Mouse (Mus musculus): ENCODE measurements around the gene Prr5l. TPM values are rescaled to one million over a fixed set of nuclear protein-coding genes. Genes with fewer than 3 reads are reported as not detected.

Prr5l gene
- total and polyA plus RNA-seq, 3 experiments: 0.05 TPM; not detected in 2

- Histone ChIP-seq H3K4me1 (ENCODE audit: insufficient read depth, low read depth, low read length) (no peaks in the 10 kb centered on the region), H3K9me3 (replicated peaks) (no peaks in the 10 kb centered on the region), H3K27me3 (ENCODE audit: insufficient read depth, low read length) (peaks cover 7% of the 10 kb centered on the region), H3K4me3 (ENCODE audit: low read depth, low read length) (no peak overlapping the region), H3K36me3 (replicated peaks) (no peaks in the 10 kb centered on the region)
- TF ChIP-seq POLR2AphosphoS5 (IDR thresholded peaks at IDR 0.05; ENCODE audit: insufficient replicate concordance, low read depth, low read length): no peak
- no peak for TF ChIP-seq GATA1 (IDR thresholded peaks at IDR 0.05; ENCODE audit: borderline replicate concordance, low read length)
- TF ChIP-seq TAL1 (conservative IDR thresholded peaks at IDR 0.05; ENCODE audit: low read depth, low read length): no peak
- TF ChIP-seq CTCF (IDR thresholded peaks at IDR 0.05; ENCODE audit: low read depth, low read length): no peak
- no peak for TF ChIP-seq GATA2 (IDR thresholded peaks at IDR 0.05; ENCODE audit: borderline replicate concordance, low read depth, low read length)
- DNase-seq (ENCODE audit: low spot score): no peak
- ATAC-seq (ENCODE audit: extremely low read depth, insufficient number of reproducible peaks, low FRiP score, poor library complexity, severe bottlenecking): no peak
Observed at GRCm38 (mm10) chr2:101762405-101762804, 120.4 kb downstream of the Prr5l start.

- ATAC-seq (ENCODE audit: extremely low read depth, insufficient number of reproducible peaks, low FRiP score, poor library complexity, severe bottlenecking): no peak
- no peaks in the 10 kb centered on the region for H3K36me3 ChIP-seq (replicated peaks)
- DNase-seq (ENCODE audit: low spot score): no peak
- H3K4me1 ChIP-seq (ENCODE audit: insufficient read depth, low read depth, low read length): no peaks in the 10 kb centered on the region
- TF ChIP-seq TAL1 (conservative IDR thresholded peaks at IDR 0.05; ENCODE audit: low read depth, low read length): no peak
- peaks cover 7% of the 10 kb centered on the region for H3K27me3 ChIP-seq (ENCODE audit: insufficient read depth, low read length)
- H3K4me3 ChIP-seq (ENCODE audit: low read depth, low read length): no peak overlapping the region
- no peaks in the 10 kb centered on the region for H3K9me3 ChIP-seq (replicated peaks)
Observed at GRCm38 (mm10) chr2:101761898-101762297, 120.9 kb downstream of the Prr5l start.

- TF ChIP-seq TAL1 (conservative IDR thresholded peaks at IDR 0.05; ENCODE audit: low read depth, low read length): no peak
- TF ChIP-seq POLR2AphosphoS5 (IDR thresholded peaks at IDR 0.05; ENCODE audit: insufficient replicate concordance, low read depth, low read length): no peak
- no peak for TF ChIP-seq GATA2 (IDR thresholded peaks at IDR 0.05; ENCODE audit: borderline replicate concordance, low read depth, low read length)
- TF ChIP-seq CTCF (IDR thresholded peaks at IDR 0.05; ENCODE audit: low read depth, low read length): no peak
- no peak for TF ChIP-seq GATA1 (IDR thresholded peaks at IDR 0.05; ENCODE audit: borderline replicate concordance, low read length)
- H3K27me3 ChIP-seq (ENCODE audit: insufficient read depth, low read length): peaks cover 7% of the 10 kb centered on the region
- ATAC-seq (ENCODE audit: extremely low read depth, insufficient number of reproducible peaks, low FRiP score, poor library complexity, severe bottlenecking) (no peak), DNase-seq (ENCODE audit: low spot score) (no peak)
- no peaks in the 10 kb centered on the region for H3K36me3 ChIP-seq (replicated peaks)
- H3K4me3 ChIP-seq (ENCODE audit: low read depth, low read length): no peak overlapping the region
- H3K4me1 ChIP-seq (ENCODE audit: insufficient read depth, low read depth, low read length): no peaks in the 10 kb centered on the region
- H3K9me3 ChIP-seq (replicated peaks): no peaks in the 10 kb centered on the region
Observed at GRCm38 (mm10) chr2:101759523-101760277, 123.1 kb downstream of the Prr5l start.

GRCm38 (mm10) chr2:101757806-101758205 lies 125.0 kb downstream of the Prr5l start:
- no peak overlapping the region for H3K4me3 ChIP-seq (ENCODE audit: low read depth, low read length)
- no peak for DNase-seq (ENCODE audit: low spot score)
- no peaks in the 10 kb centered on the region for H3K36me3 ChIP-seq (replicated peaks)
- peaks cover 4% of the 10 kb centered on the region; the same call in 1 of the 2 replicates for H3K27me3 ChIP-seq (ENCODE audit: insufficient read depth, low read length)
- no peak for TF ChIP-seq GATA2 (IDR thresholded peaks at IDR 0.05; ENCODE audit: borderline replicate concordance, low read depth, low read length)
- no peak for TF ChIP-seq CTCF (IDR thresholded peaks at IDR 0.05; ENCODE audit: low read depth, low read length)
- TF ChIP-seq POLR2AphosphoS5 (IDR thresholded peaks at IDR 0.05; ENCODE audit: insufficient replicate concordance, low read depth, low read length): no peak
- TF ChIP-seq GATA1 (IDR thresholded peaks at IDR 0.05; ENCODE audit: borderline replicate concordance, low read length): no peak
- TF ChIP-seq TAL1 (conservative IDR thresholded peaks at IDR 0.05; ENCODE audit: low read depth, low read length): no peak
- H3K4me1 ChIP-seq (ENCODE audit: insufficient read depth, low read depth, low read length): no peaks in the 10 kb centered on the region
- no peaks in the 10 kb centered on the region for H3K9me3 ChIP-seq (replicated peaks)
- no peak for ATAC-seq (ENCODE audit: extremely low read depth, insufficient number of reproducible peaks, low FRiP score, poor library complexity, severe bottlenecking)

GRCm38 (mm10) chr2:101756069-101756753 lies 126.6 kb downstream of the Prr5l start:
- H3K4me3 ChIP-seq (ENCODE audit: low read depth, low read length): no peak overlapping the region
- H3K4me1 ChIP-seq (ENCODE audit: insufficient read depth, low read depth, low read length): no peaks in the 10 kb centered on the region
- no peak for DNase-seq (ENCODE audit: low spot score)
- H3K9me3 ChIP-seq (replicated peaks): no peaks in the 10 kb centered on the region
- ATAC-seq (ENCODE audit: extremely low read depth, insufficient number of reproducible peaks, low FRiP score, poor library complexity, severe bottlenecking): no peak
- no peak for TF ChIP-seq POLR2AphosphoS5 (IDR thresholded peaks at IDR 0.05; ENCODE audit: insufficient replicate concordance, low read depth, low read length)
- no peak for TF ChIP-seq CTCF (IDR thresholded peaks at IDR 0.05; ENCODE audit: low read depth, low read length)
- TF ChIP-seq TAL1 (conservative IDR thresholded peaks at IDR 0.05; ENCODE audit: low read depth, low read length): no peak
- TF ChIP-seq GATA2 (IDR thresholded peaks at IDR 0.05; ENCODE audit: borderline replicate concordance, low read depth, low read length): no peak
- no peak for TF ChIP-seq GATA1 (IDR thresholded peaks at IDR 0.05; ENCODE audit: borderline replicate concordance, low read length)
- H3K36me3 ChIP-seq (replicated peaks): no peaks in the 10 kb centered on the region
- peaks cover 4% of the 10 kb centered on the region; the same call in 1 of the 2 replicates for H3K27me3 ChIP-seq (ENCODE audit: insufficient read depth, low read length)

GRCm38 (mm10) chr2:101754939-101755555 lies 127.8 kb downstream of the Prr5l start:
- no peak for DNase-seq (ENCODE audit: low spot score)
- Histone ChIP-seq H3K27me3 (ENCODE audit: insufficient read depth, low read length) (peaks cover 4% of the 10 kb centered on the region; the same call in 1 of the 2 replicates), H3K36me3 (replicated peaks) (no peaks in the 10 kb centered on the region), H3K4me1 (ENCODE audit: insufficient read depth, low read depth, low read length) (no peaks in the 10 kb centered on the region), H3K4me3 (ENCODE audit: low read depth, low read length) (no peak overlapping the region), H3K9me3 (replicated peaks) (no peaks in the 10 kb centered on the region)
- no peak for ATAC-seq (ENCODE audit: extremely low read depth, insufficient number of reproducible peaks, low FRiP score, poor library complexity, severe bottlenecking)
- TF ChIP-seq GATA1 (IDR thresholded peaks at IDR 0.05; ENCODE audit: borderline replicate concordance, low read length) (no peak), GATA2 (IDR thresholded peaks at IDR 0.05; ENCODE audit: borderline replicate concordance, low read depth, low read length) (no peak), CTCF (IDR thresholded peaks at IDR 0.05; ENCODE audit: low read depth, low read length) (no peak), POLR2AphosphoS5 (IDR thresholded peaks at IDR 0.05; ENCODE audit: insufficient replicate concordance, low read depth, low read length) (no peak), TAL1 (conservative IDR thresholded peaks at IDR 0.05; ENCODE audit: low read depth, low read length) (no peak)
